Mouse (Mus musculus) left cerebral cortex, postnatal 14 days (tissue): ENCODE measurements around the gene Mroh2a. TPM values are rescaled to one million over a fixed set of nuclear protein-coding genes. Genes with fewer than 3 reads are reported as not detected.
A peak's percentile ranks its signal among the peaks of the same experiment; 100 is the strongest.

ENCODE experiments used
- DNase-seq, 2 experiments: peaks; one replicate each; pipeline ENCODE4 v3.0.0; 2021 to 2022; ENCODE audit warnings: low spot score in 2 of 2, mixed read lengths in 1 of 2
- intact Hi-C: fragments of 180-260 bp; cut with DNase I; formaldehyde crosslinking; loops from one replicate; pipeline ENCODE4 v1.15.1; 2025
- total RNA-seq, 2 experiments: library from RNA; stranded (reverse); gene quantifications; 2 replicates each; pipeline ENCODE4 v1.2.3; 2021

Mroh2a gene
- total RNA-seq, 2 experiments from 2014 or later = 0.04 to 0.06 TPM

- DNase-seq = no peak
- intact Hi-C loops = no loop called here
Measured at GRCm38 (mm10) chr1:88272851-88273250, 46.1 kb downstream of the Mroh2a start.

- intact Hi-C loops = no loop called here
- peak in 1 of 2 experiments; percentile 19 for DNase-seq
Measured at GRCm38 (mm10) chr1:88273326-88273725, 46.5 kb downstream of the Mroh2a start.

DNA sequence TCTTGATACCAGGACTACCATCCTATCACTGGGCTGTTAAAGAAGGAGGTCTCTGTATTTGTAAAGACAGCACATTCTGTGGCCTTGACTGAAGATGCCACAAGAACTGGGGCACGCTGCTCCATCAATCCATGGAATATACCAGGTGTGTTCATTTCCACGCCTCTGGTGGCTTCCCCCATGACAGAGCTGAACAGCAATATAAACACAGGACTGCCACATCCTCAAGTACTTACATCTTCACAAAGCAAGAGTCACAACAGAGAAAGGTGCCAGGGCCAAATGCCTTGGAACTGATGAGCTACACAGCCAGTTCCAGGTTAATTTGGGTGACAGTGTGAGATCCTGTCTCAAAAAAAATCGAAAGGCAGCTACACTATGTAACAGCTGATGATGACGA, 47.0 kb downstream of the Mroh2a start:
- DNase-seq = peak in 1 of 2 experiments; percentile 3

GRCm38 (mm10) chr1:88274371-88275077, 47.7 kb downstream of the Mroh2a start:
- intact Hi-C loops = no loop called here
- peak in 1 of 2 experiments; percentile 17 for DNase-seq

More for the DNA sequence above, 47.0 kb downstream of the Mroh2a start:
- intact Hi-C loops = no loop called here

DNA sequence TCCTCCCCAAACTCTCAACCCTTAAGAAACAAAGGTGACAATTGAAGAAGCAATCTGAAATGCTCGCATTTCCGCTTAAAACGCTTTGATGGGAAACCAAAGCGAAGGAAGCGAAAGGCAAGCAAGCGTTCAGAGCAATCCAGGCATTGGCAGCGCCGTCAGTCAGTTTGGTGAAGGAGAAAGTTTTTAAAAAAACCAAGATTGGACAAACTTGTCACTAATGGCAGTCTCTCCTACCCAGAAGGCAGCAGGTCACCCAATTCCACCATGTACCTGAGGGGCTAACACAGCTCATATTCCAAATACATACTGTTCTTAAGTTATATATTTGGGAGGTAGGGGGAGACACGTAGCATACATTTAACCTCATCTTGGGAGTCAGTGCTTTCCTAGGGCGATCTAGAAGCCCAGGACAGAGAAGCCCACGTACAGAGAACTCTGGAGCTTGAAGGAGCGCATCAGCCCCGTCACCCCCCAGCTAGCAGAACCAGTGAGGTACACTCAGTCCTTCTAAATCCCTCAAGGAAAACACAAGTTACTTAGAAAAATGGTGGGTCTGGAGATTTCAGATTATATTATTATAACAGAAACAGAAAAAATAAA, 48.4 kb downstream of the Mroh2a start:
- intact Hi-C loops = no loop called here
- DNase-seq = peak in 1 of 2 experiments; percentile 3

DNA sequence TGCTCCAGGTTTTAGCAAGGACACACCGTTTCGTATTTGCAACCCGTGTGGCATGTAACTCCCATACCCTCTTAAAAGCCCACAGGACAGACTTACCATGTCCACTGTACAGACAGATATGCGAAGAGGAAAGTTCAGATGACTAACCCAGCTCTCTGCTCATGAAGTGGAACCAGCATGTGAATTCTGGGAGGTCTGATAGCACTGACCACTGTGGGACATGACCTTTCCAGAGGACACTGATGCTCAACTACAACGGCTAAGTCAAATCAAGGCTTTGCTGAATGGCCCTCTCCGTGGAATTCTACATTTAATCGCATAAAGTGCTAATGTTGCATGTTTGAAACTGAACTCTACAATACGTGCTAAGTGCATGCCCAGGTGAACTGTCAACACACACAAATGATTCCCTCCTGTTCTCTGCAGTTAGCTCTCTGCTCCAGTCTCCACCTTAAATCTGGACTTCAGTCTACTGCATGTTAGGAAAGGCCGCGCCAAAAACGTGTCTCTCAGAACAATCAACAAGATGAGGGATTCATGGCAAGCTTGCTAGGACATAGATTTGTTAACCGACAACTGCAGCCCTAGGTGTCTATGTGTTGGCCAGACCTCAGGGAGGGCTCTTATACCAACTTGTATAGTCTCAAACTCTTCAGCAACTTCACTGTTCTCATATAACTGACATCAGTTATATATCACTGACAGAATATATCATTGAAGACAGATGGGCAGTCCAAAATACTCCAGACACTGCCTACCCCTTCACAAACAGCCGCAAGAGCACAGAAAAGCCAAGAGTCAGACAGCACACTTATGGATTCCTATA, 49.1 kb downstream of the Mroh2a start:
- peak in 1 of 2 experiments; percentile 9 for DNase-seq
- intact Hi-C loops = no loop called here

DNA sequence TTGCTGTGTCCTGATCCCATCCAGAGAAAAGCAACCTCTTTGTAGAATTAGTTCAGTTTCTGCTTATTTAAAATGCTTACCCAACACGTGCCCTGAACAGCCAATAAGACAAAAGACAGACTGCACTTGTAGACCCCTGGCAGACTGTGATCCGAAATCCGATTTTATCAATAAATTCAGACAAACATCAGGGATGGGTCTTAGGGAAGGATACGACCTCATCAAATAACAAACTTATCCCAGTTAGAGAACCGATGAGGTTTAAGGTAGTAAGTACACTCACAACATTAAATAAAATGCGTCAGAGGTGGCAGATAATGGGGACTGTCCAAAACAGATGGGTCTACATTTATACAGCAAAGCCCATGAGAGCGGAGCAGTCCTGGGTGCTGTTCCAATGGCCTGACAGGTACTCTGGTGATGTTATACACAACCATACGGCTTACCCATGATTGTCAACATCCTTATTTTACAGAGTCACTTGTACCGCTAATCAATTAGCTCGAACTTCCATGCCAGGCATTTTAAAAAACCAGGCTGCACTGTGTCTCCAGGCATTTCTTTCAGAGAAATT, 49.8 kb downstream of the Mroh2a start:
- intact Hi-C loops = no loop called here
- DNase-seq = no peak

DNA sequence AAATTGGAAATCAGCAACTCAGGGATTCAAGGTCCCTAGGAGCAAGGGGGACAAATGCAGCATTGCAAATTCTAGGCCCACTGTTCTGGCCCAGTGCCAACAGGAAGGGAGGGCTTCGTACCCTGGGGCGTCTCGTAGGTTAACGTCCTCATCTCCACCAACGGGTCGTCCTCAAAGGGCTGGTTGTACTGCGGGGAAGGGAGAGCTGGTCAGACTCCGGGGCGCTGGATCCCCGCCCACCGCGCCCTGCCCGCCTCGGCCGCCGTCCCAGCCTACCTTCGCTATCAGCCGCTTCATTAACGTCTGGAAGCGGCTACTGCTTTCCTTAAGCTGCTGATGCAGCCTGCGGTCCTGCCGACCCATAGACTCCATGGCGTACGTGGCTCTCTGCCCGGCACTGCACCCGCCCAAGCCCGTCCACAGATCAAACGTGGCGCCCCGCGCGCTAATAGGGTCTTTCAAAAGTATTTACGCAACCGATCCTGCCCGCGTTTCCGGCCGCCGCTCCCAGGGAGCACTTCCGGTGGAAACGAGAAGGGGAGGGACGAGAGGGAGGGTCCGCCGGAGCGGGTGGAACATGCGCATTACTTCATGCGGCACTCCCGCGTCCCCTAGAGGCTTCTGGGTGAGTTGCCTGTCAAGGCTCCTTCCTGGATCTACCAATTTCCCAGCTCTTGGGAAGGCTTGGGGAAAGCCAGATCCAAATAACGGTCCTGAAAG, 50.5 kb downstream of the Mroh2a start, which contains the start of the genes Hjurp and Trpm8:
Gene Hjurp, minus strand, starts transcription at position 536 of the 720 bp plus-strand sequence.
Gene Trpm8, plus strand, starts transcription at position 564 of the 720 bp plus-strand sequence.
- intact Hi-C loops = no loop called here

GRCm38 (mm10) chr1:88277818-88278511, 51.2 kb downstream of the Mroh2a start:
- intact Hi-C loops = no loop called here
- DNase-seq = peak in 1 of 2 experiments; percentile 59

More for the DNA sequence above, 50.5 kb downstream of the Mroh2a start, which contains the start of the genes Hjurp and Trpm8:
- peak; percentile 100 for DNase-seq

DNA sequence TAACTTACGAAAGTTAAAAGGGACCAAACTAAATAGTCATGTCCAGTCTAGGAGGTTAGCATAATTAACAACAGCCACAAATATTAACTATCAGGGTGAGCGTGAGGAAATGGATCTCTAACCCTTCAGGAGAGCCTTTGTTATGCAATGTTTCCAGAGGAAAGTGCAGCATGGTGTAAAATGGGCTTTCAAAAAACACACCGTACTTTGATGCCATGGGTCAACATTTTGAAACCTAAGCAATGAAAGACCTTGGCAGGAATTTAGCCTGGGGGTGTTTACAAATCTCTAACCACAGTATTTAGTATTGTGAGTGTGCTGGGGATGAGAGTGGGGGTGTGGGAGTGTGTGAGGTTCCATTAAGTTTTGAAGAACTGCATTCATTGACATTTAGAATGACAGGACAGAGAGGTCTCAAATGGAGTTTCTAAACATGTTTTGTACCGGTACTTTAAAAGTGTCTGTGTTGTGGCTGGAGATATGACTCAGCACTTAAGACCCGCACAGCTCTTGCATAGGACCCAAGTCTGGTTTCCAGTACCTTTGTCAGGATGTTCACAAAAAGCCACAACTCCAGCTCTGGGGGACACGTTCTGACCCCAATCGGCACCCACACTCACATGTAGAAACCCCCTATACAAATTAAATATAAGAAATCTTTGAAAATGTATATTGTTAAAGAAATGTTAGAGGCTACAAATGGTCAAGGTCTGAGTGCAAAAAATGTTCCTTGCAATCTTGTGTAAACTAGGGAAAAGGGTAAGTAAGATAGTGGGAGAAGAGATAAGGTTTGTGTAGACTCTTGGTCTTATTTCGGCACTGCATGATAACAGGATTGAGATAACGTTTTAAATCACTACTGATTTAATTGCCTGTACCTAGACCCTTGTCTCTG, 52.6 kb downstream of the Mroh2a start:
- intact Hi-C loops = loop anchor here (2.0 kb wide), 1 partner anchor 19 kb away; no protein-coding TSS in a partner anchor
- no peak for DNase-seq

GRCm38 (mm10) chr1:88280006-88280690, 53.4 kb downstream of the Mroh2a start:
- intact Hi-C loops = loop anchor here (2.0 kb wide), 1 partner anchor 19 kb away; no protein-coding TSS in a partner anchor
- no peak for DNase-seq

GRCm38 (mm10) chr1:88282301-88282700, 55.5 kb downstream of the Mroh2a start:
- intact Hi-C loops = no loop called here

DNA sequence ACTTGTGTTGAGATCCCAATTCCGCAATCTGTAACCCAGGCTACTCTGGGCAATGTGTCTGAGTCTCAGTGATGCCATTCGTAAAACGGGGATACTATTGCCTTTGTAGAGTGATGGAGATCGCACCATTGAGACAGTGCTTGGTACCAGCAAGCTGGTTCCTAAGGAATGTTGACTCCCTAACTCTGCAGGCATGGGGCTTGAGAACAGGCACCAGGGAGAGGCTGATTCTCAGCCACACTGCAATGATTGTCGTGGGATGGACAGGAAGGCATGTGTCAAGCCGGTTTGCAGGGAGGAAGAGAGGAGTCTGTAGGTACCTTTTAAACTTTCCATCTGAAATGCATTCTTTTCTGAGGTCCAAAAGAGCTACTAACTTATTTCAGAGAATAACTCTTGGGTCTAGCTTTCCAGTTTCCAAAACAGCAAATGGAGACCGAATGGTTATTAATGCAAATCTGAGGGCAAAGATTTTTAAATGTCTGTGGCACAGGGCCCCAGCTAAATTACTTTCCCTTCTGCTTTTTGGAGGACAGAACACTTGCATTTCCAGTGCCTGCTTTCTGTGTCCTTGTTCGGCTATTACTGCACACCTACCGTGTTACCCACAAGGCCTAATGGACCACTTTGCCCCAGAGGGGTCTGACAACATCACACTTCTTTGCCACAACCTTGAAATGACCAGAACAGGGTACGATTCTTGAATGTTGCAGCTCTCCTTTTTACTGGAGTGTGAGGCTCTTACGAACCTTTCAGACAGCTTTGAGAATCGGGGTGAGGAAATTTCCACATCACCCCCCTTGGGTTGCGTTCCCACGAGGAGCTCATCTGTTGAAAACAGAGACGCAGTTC, 56.8 kb downstream of the Mroh2a start:
- DNase-seq = no peak
- intact Hi-C loops = no loop called here

More at GRCm38 (mm10) chr1:88282301-88282700, 55.5 kb downstream of the Mroh2a start:
- DNase-seq = no peak

DNA sequence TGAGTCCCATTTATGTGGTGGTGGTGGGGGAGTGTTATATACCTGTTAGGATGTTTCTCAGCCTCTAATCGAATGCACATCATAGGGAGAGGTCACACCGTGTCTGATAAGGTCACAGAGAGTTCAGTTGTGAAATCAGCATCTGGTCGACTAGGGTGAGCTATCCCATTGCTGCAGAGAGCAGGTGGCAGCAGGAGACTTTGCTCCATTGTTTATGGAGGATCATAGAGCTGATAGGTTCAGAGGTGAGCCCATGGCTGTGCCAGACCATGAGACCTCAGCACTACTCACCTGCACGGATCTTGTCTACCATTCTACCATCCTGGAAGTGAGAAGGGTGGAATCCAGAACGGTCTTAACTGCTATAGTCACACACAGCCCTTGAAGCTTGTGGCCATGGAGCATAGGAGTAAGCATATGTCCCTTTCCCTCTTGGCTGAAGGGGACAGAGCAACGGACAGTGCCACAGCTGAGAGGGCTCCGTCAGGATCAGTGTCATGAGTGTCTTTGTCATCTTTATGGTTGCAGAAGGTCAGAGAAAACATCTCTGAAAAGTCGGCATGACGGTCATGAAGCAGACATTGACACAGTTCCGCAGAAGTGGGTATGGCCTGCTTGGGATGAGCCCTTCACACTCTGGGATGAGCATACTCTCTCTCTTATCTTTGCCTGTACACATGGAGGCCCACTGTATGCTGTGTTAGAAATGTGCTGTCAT, 57.6 kb downstream of the Mroh2a start:
- no peak for DNase-seq
- intact Hi-C loops = no loop called here

DNA sequence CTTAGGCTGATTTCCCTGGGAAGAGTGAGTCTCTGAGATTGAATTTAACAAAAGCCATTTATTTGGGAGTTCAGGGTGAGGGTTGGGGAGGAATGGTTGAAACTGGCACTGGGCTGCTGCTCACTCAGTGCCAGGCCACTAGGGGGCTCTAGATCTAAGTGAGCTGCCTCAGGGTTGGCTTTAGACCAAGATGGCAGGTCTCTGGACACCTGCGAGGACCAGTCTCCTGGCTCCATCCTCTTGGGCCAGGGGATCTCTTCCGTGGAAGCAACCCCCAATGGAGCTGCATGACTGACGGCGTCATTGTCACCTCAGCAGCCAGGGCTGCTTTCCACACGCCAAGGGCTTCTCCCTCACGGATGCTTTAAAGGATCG, 58.1 kb downstream of the Mroh2a start:
- no peak for DNase-seq

More for the DNA sequence above, 58.1 kb downstream of the Mroh2a start:
- intact Hi-C loops = loop anchor here (5.0 kb wide), 1 partner anchor 133 kb away; no protein-coding TSS in a partner anchor
